Comparison of ENCODE assay signal across 13 mouse cellular contexts in the genomic region with DNA sequence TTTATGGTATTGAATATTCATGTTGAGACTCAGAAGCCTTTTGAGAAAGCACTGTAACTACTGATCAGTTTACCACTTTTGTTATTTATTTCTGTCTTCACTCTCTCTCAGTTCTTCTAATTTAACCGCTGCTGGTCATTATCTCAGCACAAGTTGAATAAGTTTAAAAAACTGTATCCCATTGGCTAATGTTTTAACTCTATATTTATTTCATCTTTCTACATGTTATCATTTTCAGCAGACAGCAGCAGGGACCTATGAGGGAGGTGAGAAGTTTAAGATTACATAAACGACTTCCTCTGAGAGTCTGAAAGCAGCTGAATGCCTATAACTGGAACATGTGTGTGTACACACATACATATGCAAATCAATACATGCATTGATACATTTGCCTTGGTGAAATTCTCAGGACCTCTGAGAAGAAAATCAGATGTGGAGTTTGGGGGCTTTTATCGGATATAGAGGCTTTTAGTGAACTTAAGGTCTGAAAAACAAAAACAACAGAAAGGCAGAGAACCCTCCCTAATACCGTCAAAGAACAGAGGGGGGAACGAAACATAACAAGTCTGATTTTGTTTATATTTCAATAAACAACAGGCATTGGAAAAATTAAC.
"Had no signal": no experiment of that assay in that cellular context is flagged by ENCODE, and none has a peak within 500 bp of the region (broad histone marks: within the 10 kb centered on the region; RNA-seq: fewer than 3 reads in every experiment).

No protein-coding gene starts in this region.

- H3K27ac ChIP-seq: kidney, embryonic 15.5 days; limb, embryonic 12.5 days; limb, embryonic 15.5 days; liver, embryonic 14.5 days; macrophage had no signal

- H3K9ac ChIP-seq: kidney, embryonic 15.5 days; limb, embryonic 12.5 days; limb, embryonic 15.5 days; liver, embryonic 14.5 days; liver, postnatal 0 days had no signal

- H3K4me3 ChIP-seq: kidney, embryonic 15.5 days; limb, embryonic 12.5 days; limb, embryonic 15.5 days; megakaryocyte, embryonic 14.5 days had no signal

- H3K27me3 ChIP-seq: kidney, embryonic 15.5 days; limb, embryonic 12.5 days; limb, embryonic 15.5 days; megakaryocyte, embryonic 14.5 days had no signal

- DNase-seq: kidney, adult 8-10 months; left cerebral cortex, postnatal 4 days; liver, postnatal 0 days; midbrain, embryonic 14.5 days; thymus, adult 18-20 months had no signal

- H3K36me3 ChIP-seq: kidney, embryonic 15.5 days; limb, embryonic 12.5 days; limb, embryonic 15.5 days had no signal

- H3K9me3 ChIP-seq: kidney, embryonic 15.5 days; limb, embryonic 12.5 days; limb, embryonic 15.5 days; megakaryocyte, embryonic 14.5 days had no signal

- ATAC-seq: liver, postnatal 0 days had no signal

- H3K4me1 ChIP-seq: limb, embryonic 15.5 days; megakaryocyte, embryonic 14.5 days had no signal

- H3K4me2 ChIP-seq: kidney, embryonic 15.5 days; limb, embryonic 12.5 days; limb, embryonic 15.5 days; liver, embryonic 11.5 days; midbrain, embryonic 11.5 days had no signal
